Mouse (Mus musculus): ENCODE results near the gene Pagr1b.
A peak's percentile ranks its signal among the peaks of the same experiment; 100 is the strongest.

Gene Pagr1b

GRCm38 (mm10) chr7:127016481-127016485 is at the start of gene Pagr1b:
Pagr1b (minus strand) TSS chr7:127016484.
- no peak for DNase-seq (ENCODE audit: low spot score)

DNA sequence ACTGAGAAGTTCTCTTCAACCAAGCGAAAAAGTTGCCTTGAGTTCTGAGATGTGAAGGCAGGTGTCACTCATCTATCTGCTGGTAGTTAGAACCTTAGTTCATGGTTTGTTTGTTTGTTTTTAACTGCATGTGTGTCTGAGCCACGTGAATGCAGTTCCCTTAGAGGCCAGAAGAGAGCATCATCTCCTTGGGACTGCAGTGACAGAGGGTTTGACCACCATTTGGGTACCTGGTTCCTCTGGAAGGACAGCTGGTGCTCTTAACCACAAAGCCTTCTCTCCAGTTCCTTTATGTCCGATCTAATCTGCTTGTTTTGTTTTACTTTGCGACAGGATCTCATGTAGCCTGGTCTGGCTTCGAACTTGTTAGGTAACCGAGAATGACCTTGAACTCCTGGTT is 49.3 kb upstream of the Pagr1b start:
- DNase-seq (ENCODE audit: low spot score): no peak

DNA sequence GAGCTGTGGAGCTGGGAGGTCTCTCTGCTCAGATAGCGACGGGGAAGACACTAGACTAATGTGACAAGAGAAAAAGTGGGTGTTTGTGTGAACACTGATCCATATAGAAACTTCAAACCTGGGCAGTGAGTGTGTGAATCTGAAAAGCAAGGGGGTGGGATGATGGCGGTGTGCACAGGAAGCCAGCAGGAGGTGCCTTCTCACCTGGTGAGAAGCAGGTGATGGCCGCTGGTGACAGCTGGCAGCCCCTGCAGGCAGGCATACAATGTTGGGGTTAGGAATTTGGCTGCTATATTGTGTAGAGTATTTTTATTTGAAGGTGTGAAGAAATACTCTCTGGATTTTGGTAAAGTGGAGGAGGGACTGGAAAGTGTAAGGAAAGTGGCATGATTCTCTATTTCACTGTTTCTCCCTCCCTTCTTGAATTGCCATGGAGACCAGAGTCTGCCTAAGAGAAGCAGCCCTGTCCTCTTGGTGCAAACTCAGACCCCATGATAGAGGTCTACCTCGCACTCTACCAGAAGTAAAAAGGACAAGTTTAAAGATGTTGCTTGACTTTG is 38.8 kb upstream of the Pagr1b start:
- no peak for DNase-seq (ENCODE audit: low spot score)

DNA sequence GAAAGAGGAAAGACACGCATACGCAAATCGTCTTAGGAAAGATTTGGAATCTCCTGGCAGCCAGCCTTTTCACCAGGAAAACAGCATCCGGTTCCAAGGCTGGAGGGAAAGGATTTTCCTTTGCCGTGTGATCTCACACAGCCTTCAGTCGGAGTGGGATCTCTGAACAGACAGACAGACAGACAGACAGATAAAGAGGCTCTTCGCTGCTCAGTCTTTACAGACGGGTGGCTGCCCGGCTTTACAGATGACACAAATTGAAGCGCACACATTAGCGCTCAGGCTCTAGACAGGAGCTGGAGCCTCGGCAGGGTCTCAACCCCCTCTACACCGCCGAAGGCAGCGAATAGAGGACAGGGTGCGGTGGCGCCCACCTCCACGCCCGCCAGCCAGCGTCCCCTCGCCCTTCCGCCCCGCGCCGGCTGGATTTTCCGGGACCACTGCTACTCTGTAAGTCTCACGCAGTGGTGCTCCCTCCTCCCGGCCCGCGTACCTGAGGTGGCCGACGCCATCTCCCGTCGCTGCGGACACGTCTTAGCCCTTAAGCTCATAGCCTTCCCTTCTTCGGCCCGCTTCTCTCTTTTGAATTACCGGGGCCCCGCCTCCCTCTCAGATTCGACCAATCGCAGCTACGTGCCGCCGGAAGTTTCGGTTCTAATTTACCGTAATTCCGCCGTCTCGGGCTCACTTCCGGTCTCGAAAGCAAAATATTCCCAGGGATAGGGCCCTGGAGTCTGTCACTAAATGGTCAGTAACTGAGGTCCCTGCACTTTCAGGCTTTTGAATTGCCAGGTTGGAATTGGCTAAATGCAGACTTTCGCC is 25.8 kb upstream of the Pagr1b start, which contains the start of gene Kif22:
Gene Kif22, minus strand, starts transcription at position 621 of the 822 bp plus-strand sequence.
- DNase-seq (ENCODE audit: low spot score): peak; percentile 90

DNA sequence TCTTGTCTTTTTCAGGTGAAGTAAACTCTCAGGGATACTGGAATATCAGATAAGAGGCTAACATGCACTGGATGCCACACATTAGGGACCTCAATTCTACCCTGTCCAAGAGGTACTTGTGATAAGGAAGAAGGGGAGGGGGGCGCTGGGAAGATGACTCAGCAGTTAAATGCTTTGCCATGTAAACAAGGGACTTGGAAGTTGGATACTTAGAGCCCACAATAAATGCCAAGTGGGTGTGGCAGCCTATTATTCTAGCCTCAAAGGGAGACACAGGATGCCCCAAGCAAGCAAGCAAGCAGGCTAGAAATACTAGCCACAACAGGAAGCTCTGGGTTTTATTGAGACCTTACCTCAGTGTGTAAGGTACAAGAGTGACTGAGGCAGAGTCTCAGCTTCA is 15.0 kb upstream of the Pagr1b start:
- DNase-seq (ENCODE audit: low spot score): no peak

- DNase-seq (ENCODE audit: low spot score): no peak
These were observed 13.9 kb upstream of the Pagr1b start for GRCm38 (mm10) chr7:127030172-127030571.

DNA sequence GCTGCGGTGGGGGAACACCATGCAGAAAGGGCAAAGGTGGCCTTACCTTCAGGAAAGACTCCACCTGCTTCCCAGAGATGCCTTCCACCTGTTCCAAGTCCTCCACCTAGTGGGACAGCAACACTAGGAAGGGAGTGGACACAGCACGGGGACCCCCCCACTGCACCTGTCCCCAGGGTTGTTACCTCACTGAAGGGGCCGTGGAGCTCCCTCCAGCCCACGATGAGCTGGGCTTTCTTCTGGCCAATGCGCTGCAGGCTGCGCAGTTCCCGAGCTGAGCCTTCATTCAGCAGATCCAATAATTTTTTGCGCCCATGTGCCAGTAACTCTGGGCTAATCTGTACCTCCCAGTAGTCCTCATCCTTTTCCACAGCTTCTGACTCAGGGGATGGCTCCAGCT is 11.6 kb upstream of the Pagr1b start:
- DNase-seq (ENCODE audit: low spot score): no peak

DNA sequence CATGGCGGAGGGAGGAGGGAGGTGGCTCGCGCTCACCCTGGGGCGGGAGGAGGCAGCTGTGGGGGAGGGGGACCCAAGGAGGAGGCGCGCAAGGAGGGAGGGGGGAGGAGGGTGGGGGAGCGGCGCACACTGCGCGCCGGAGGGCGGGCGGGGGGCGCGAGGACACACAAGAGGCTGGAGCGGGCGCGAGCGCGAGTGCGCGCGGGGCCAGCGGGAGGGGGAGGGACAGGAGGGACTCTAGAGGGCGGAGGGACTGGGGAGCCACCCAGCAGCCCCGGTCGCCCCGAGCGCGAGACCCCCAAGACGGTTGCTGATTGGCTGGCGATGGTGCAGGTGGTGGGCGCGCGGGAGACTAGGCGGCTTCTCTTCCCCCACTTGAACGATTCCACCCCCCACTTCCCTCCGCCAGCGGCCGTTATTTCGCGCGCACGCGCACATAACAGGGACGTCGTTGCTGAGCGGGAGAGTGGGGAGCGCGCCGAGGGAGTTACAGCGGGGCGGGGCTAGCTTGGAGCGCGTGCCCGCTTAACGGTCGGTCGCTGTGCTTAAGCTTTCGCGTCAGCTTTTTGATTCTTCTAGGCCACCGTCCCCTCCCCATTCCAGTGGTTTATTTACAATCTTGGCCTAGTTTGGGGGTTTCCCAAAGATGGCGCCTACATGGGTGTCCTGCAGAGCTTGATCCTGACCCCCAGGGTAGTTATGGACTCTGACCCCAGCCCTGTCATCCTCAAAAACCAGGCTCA is 10.9 kb upstream of the Pagr1b start, which contains the start of gene Maz:
Gene Maz, minus strand, starts transcription at position 54 of the 743 bp plus-strand sequence.
- peak; percentile 100 for DNase-seq (ENCODE audit: low spot score)

- no peak for DNase-seq (ENCODE audit: low spot score)
These were observed 10.3 kb upstream of the Pagr1b start for GRCm38 (mm10) chr7:127026616-127026983.

GRCm38 (mm10) chr7:127026161-127026600 is 9.9 kb upstream of the Pagr1b start:
- peak; percentile 89 for DNase-seq (ENCODE audit: low spot score)

DNA sequence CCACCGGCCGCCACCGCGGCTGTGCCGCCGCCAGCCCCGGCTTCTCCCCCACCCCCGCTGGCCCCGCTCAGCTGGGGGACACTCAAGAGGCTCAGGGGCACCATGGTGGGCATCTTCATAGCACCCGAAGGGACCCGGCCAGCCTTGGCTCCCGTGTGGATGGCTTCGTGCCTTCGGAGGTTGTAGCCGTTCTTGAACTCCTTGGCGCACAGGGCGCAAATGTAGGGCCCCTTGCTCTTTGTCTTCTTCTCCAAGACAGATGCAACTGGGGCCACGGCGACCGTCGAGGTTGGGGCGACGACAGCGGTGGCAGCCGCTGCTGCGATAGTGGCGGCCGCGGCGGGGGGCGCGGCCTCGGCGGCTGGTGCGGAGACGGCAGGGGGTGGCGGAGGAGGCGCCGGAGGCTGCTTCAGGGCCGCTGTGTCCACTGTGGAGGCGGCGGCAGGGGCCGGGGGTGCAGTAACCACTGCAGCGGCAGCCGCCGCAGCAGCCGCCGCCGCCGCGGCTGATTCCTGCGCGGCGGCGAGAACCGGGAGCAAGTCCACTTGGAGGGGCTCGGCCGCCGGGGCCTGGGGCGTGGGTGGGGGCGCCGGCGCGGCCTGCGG is 9.4 kb upstream of the Pagr1b start:
- peak; percentile 50 for DNase-seq (ENCODE audit: low spot score)

DNA sequence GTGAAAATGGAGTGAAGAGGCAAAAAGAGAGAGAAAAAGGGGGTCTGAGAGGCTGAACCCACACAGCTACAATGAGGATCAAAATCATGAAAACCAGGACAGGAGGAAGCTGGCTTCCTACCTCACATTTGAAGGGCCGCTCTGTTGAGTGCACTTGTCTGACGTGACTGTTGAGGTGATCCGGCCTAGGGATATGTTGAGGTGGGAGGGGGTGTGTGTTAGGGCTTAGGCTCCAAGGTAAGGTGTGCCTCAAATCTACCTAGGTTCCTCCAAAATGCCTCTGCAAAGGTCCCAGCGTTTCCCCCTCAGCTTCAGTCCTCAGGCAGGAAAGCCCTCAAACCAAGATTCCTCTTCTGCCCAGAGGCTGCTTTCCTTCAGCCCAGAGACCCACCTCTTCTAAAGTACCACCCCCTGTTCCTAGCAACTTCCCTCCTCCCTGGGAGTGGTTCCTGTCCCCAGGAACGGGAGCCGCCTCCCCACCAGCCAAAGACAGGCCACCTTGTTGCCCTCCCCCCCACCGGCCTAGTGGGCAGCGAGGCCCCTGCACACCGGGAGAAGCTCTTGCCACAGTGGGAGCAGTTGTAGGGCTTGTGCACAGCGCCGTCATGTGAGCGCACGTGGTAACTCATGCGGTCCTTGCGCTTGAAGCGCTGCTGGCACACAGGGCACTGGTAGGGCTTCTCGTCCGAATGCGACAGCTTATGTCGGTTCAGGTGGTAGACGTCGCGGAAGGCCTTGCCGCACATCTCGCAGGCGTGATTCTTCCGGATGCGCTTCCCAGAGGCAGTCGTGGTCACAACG is 8.7 kb upstream of the Pagr1b start:
- peak; percentile 90 for DNase-seq (ENCODE audit: low spot score)

- no peak for DNase-seq (ENCODE audit: low spot score)
These were observed 7.8 kb upstream of the Pagr1b start for GRCm38 (mm10) chr7:127023896-127024690.

DNA sequence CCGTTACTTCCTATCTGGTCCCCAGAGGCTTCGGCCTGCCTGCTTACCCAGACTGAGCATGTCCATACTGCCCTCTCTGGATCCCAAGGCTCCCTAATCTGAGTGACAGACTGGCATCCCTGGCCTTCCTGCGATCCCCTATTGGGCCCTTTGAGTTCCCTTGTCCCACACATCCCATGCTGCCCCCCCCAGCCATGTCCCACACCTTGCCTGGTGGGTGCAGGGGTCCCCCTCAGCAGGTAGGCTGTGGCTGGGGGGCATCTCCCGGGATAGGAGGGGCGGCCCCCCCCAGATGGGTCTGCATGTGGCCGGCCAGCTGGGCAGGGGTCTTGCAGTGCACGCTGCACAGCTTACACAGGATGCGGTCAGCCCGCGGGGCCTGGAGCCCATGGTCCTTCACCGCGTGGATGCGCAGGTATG is 7.0 kb upstream of the Pagr1b start:
- DNase-seq (ENCODE audit: low spot score): no peak

DNA sequence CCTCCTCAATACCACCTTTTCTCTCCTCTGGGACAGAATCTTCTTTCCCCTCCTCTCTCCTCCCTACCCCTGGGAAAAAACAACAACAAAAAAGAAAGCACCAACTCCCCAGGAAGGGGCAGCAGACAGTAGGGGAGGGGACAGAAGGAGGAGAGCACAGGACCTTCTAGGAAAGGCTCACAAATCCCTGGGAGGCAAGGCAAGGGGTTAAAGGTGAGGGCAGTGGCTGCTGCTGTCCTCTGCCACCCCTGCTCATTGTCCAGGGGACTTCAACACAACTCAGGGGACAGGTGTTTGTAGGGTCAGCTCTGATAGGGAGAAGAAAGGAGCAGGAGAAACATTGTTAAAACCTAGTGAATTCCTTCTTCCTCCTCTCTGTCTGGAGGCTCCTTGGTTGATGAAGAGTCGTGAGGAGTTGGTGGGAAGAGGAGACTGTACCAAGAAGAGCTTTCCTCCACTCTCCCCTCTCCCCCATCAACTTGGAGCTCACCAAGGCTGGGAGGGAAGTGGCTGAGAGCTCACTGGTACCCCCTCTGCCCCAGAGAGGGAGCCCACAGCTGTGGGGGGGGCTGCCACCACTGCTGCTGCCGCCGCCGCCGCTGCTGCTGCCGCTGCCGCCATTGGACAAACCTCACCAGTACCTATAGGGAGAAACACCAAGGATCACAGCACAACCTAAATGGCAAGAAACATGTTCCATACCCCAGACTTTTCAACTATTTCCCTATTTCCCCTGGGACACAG is 6.4 kb upstream of the Pagr1b start:
- no peak for DNase-seq (ENCODE audit: low spot score)

- DNase-seq (ENCODE audit: low spot score): no peak
These were observed 5.6 kb upstream of the Pagr1b start for GRCm38 (mm10) chr7:127021563-127022527.

GRCm38 (mm10) chr7:127020901-127021562 is 4.7 kb upstream of the Pagr1b start, which contains the start of the genes Gm42742 and Prrt2:
Gm42742 (minus strand) TSS chr7:127021097.
Prrt2 (minus strand) TSS chr7:127021211.
- peak; percentile 73 for DNase-seq (ENCODE audit: low spot score)

DNA sequence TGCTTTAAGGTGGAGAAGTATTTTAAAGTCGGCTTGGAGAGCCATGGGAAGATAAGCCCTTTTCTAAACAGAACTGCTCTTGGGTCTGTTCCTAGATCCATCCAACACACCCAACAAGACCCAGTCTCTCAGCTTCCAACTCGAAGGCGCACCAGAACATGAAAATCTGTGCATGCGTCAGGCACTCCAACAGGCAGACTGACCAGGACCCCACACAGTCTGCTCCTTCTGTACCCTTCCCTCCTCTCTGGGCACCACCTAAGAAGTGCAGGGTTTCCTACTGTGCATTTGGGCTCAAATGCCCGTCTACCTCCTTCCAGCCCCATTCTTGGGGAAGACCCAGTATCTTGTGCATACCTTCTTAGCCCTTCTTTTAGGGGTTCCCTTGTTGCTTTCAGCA is 4.2 kb upstream of the Pagr1b start:
- DNase-seq (ENCODE audit: low spot score): no peak

- DNase-seq (ENCODE audit: low spot score): no peak
These were observed 3.7 kb upstream of the Pagr1b start for GRCm38 (mm10) chr7:127020031-127020430.

Data from yolk sac, embryonic 10.5 days (tissue).